Mouse (Mus musculus) midbrain, embryonic 13.5 days (tissue): Measurements from ENCODE around the gene Tmem218. TPM values are rescaled to one million over a fixed set of nuclear protein-coding genes. Genes with fewer than 3 reads are reported as not detected.

ENCODE experiments used
- ATAC-seq: fragments of 200-750 bp; cut with Nextera tagmentation; 2 replicates; pipeline ENCODE4 v1.8.0; 2017; ENCODE audit warnings: mild to moderate bottlenecking, moderate TSS enrichment, moderate library complexity
- H3K27ac ChIP-seq: fragments of 300-500 bp; sonication (generic); 2 replicates; pipeline ENCODE4 v1.5.1; 2015; ENCODE audit warnings: inconsistent platforms, mild to moderate bottlenecking, moderate library complexity
- H3K27me3 ChIP-seq: fragments of 300-500 bp; sonication (generic); 2 replicates; pipeline ENCODE4 v1.6.1; 2015; ENCODE audit warnings: mild to moderate bottlenecking, inconsistent platforms
- H3K36me3 ChIP-seq: fragments of 300-500 bp; sonication (generic); 2 replicates; pipeline ENCODE4 v1.6.1; 2015; ENCODE audit warnings: mild to moderate bottlenecking, inconsistent platforms
- H3K4me1 ChIP-seq: fragments of 300-500 bp; sonication (generic); replicated peaks from 2 replicates; pipeline ENCODE4 v1.6.1; 2015; ENCODE audit warnings: inconsistent platforms
- H3K4me2 ChIP-seq: fragments of 300-500 bp; sonication (generic); replicated peaks from 2 replicates; pipeline ENCODE4 v1.6.1; 2015; ENCODE audit warnings: moderate library complexity, mild to moderate bottlenecking, inconsistent platforms
- H3K4me3 ChIP-seq: fragments of 300-500 bp; sonication (generic); replicated peaks from 2 replicates; pipeline ENCODE4 v1.5.1; 2015; ENCODE audit warnings: mild to moderate bottlenecking, inconsistent platforms
- H3K9ac ChIP-seq: fragments of 300-500 bp; sonication (generic); replicated peaks from 2 replicates; pipeline ENCODE4 v1.6.1; 2015; ENCODE audit warnings: mild to moderate bottlenecking, inconsistent platforms
- H3K9me3 ChIP-seq: fragments of 300-500 bp; sonication (generic); 2 replicates; pipeline ENCODE4 v1.6.1; 2016; ENCODE audit warnings: mild to moderate bottlenecking, inconsistent platforms
- WGBS: fragments of 180-500 bp; shearing (Covaris S2); methylation state at CpG from one replicate; pipeline ENCODE4 v1.1.7; 2015; 5-methylcytosine and 5-hydroxymethylcytosine counted together
- polyA plus RNA-seq: library from polyadenylated mRNA; unstranded; fragments of >200 nt; fragmentation: Nextera tagmentation; extraction: Ambion mirVana; gene quantifications from 2 replicates; pipeline ENCODE4 v1.2.1, GENCODE M21; 2015

Gene Tmem218
- polyA plus RNA-seq, 1 experiment from 2014 or later: 12.7 TPM

- Histone ChIP-seq H3K9ac (no peak overlapping the region), H3K27me3 (no peaks in the 10 kb centered on the region), H3K4me3 (no peak overlapping the region), H3K36me3 (no peaks in the 10 kb centered on the region), H3K4me2 (no peak overlapping the region), H3K27ac (no peak overlapping the region), H3K4me1 (0 out of 2 replicates have a peak, but pooled peaks cover 2% of the 10 kb centered on the region), H3K9me3 (no peaks in the 10 kb centered on the region)
- ATAC-seq: no peak
- 69% methylated on average over 4 of the region's 4 CpGs for WGBS
Observed at GRCm38 (mm10) chr9:37235951-37236737, 28.1 kb downstream of the Tmem218 start.

- WGBS: 89% methylated on average over 3 of the region's 3 CpGs
- Histone ChIP-seq H3K36me3 (no peaks in the 10 kb centered on the region), H3K9ac (no peak overlapping the region)
Observed at GRCm38 (mm10) chr9:37242764-37243163, 34.7 kb downstream of the Tmem218 start.

GRCm38 (mm10) chr9:37244600-37244999 lies 36.6 kb downstream of the Tmem218 start:
- H3K27me3 ChIP-seq: no peaks in the 10 kb centered on the region
- no peak overlapping the region for H3K27ac ChIP-seq
- H3K4me3 ChIP-seq: no peak overlapping the region
- WGBS: 86% methylated on average over 1 of the region's 1 CpGs
- peaks cover 4% of the 10 kb centered on the region; the same call in 1 of the 2 replicates for H3K4me1 ChIP-seq
- no peak overlapping the region for H3K4me2 ChIP-seq
- no peaks in the 10 kb centered on the region for H3K9me3 ChIP-seq
- no peak for ATAC-seq
- no peaks in the 10 kb centered on the region for H3K36me3 ChIP-seq
- no peak overlapping the region for H3K9ac ChIP-seq

More at GRCm38 (mm10) chr9:37242764-37243163, 34.7 kb downstream of the Tmem218 start:
- H3K4me3 ChIP-seq: no peak overlapping the region
- no peak for ATAC-seq
- H3K4me2 ChIP-seq: no peak overlapping the region
- no peaks in the 10 kb centered on the region for H3K9me3 ChIP-seq
- H3K4me1 ChIP-seq: no peaks in the 10 kb centered on the region
- no peaks in the 10 kb centered on the region for H3K27me3 ChIP-seq
- H3K27ac ChIP-seq: no peak overlapping the region

GRCm38 (mm10) chr9:37245404-37245803 lies 37.4 kb downstream of the Tmem218 start:
- no peak overlapping the region for H3K4me3 ChIP-seq
- peaks cover 4% of the 10 kb centered on the region; the same call in 1 of the 2 replicates for H3K4me1 ChIP-seq
- no peak overlapping the region for H3K9ac ChIP-seq
- no peak overlapping the region for H3K4me2 ChIP-seq
- WGBS: 76% methylated on average over 2 of the region's 2 CpGs
- H3K27ac ChIP-seq: no peak overlapping the region
- no peaks in the 10 kb centered on the region for H3K9me3 ChIP-seq
- no peaks in the 10 kb centered on the region for H3K36me3 ChIP-seq
- no peaks in the 10 kb centered on the region for H3K27me3 ChIP-seq
- no peak for ATAC-seq

- ATAC-seq: no peak
- Histone ChIP-seq H3K4me3 (no peak overlapping the region), H3K27me3 (no peaks in the 10 kb centered on the region), H3K9ac (no peak overlapping the region), H3K27ac (no peak overlapping the region), H3K4me2 (no peak overlapping the region), H3K4me1 (peaks cover 4% of the 10 kb centered on the region; the same call in 1 of the 2 replicates), H3K36me3 (no peaks in the 10 kb centered on the region), H3K9me3 (no peaks in the 10 kb centered on the region)
- WGBS: 93% methylated on average over 1 of the region's 1 CpGs
Observed at GRCm38 (mm10) chr9:37245810-37246209, 37.8 kb downstream of the Tmem218 start.

- Histone ChIP-seq H3K36me3 (no peaks in the 10 kb centered on the region), H3K4me1 (peaks cover 4% of the 10 kb centered on the region; the same call in 1 of the 2 replicates), H3K27me3 (no peaks in the 10 kb centered on the region), H3K9ac (no peak overlapping the region), H3K9me3 (no peaks in the 10 kb centered on the region), H3K4me2 (no peak overlapping the region), H3K27ac (no peak overlapping the region), H3K4me3 (no peak overlapping the region)
- no peak for ATAC-seq
Observed at GRCm38 (mm10) chr9:37247429-37247828, 39.4 kb downstream of the Tmem218 start.

- H3K9ac ChIP-seq: no peak overlapping the region
- H3K27ac ChIP-seq: no peak overlapping the region
- H3K36me3 ChIP-seq: no peaks in the 10 kb centered on the region
- H3K27me3 ChIP-seq: no peaks in the 10 kb centered on the region
- ATAC-seq: peak; percentile 48; the same call in 1 of the 2 replicates
- H3K9me3 ChIP-seq: no peaks in the 10 kb centered on the region
- no peak overlapping the region for H3K4me2 ChIP-seq
- H3K4me1 ChIP-seq: peaks cover 4% of the 10 kb centered on the region; the same call in 1 of the 2 replicates
- WGBS: 64% methylated on average over 3 of the region's 3 CpGs
- no peak overlapping the region for H3K4me3 ChIP-seq
Observed at GRCm38 (mm10) chr9:37248381-37248906, 40.4 kb downstream of the Tmem218 start.

GRCm38 (mm10) chr9:37249976-37250375 lies 42.0 kb downstream of the Tmem218 start:
- no peak overlapping the region for H3K9ac ChIP-seq
- peaks cover 9% of the 10 kb centered on the region for H3K4me1 ChIP-seq
- H3K36me3 ChIP-seq: no peaks in the 10 kb centered on the region
- 93% methylated on average over 3 of the region's 3 CpGs for WGBS
- no peaks in the 10 kb centered on the region for H3K9me3 ChIP-seq
- ATAC-seq: no peak
- H3K27me3 ChIP-seq: peaks cover 8% of the 10 kb centered on the region
- no peak overlapping the region for H3K27ac ChIP-seq
- H3K4me3 ChIP-seq: no peak overlapping the region
- H3K4me2 ChIP-seq: no peak overlapping the region

GRCm38 (mm10) chr9:37250631-37251030 lies 42.6 kb downstream of the Tmem218 start:
- Histone ChIP-seq H3K27ac (no peak overlapping the region), H3K36me3 (no peaks in the 10 kb centered on the region), H3K27me3 (peaks cover 12% of the 10 kb centered on the region), H3K4me3 (no peak overlapping the region), H3K9me3 (no peaks in the 10 kb centered on the region), H3K9ac (no peak overlapping the region), H3K4me2 (no peak overlapping the region), H3K4me1 (peaks cover 16% of the 10 kb centered on the region)
- ATAC-seq: no peak
- WGBS: 87% methylated on average over 6 of the region's 6 CpGs

- 20% methylated on average over 6 of the region's 6 CpGs for WGBS
- peak; percentile 41; the same call in 1 of the 2 replicates for ATAC-seq
- H3K4me3 ChIP-seq: peak overlapping the region; percentile 41
Observed at GRCm38 (mm10) chr9:37254531-37255110, 46.6 kb downstream of the Tmem218 start.

GRCm38 (mm10) chr9:37255149-37255888 lies 47.3 kb downstream of the Tmem218 start, which contains the start of gene Slc37a2:
Slc37a2 (minus strand) TSS chr9:37255738.
- H3K9ac ChIP-seq: peak within 1 kb of the TSS; percentile 62
- peak within 1 kb of the TSS; percentile 41 for H3K4me3 ChIP-seq
- H3K27me3 ChIP-seq: peaks cover 20% of the 10 kb centered on the region
- H3K27ac ChIP-seq: no peak within 1 kb of the TSS
- ATAC-seq: peak; percentile 75
- WGBS: 3% methylated on average over 38 of the region's 38 CpGs
- peak within 1 kb of the TSS; percentile 84 for H3K4me2 ChIP-seq
- no peaks in the 10 kb centered on the region for H3K9me3 ChIP-seq
- no peaks in the 10 kb centered on the region for H3K36me3 ChIP-seq
- peaks cover 13% of the 10 kb centered on the region for H3K4me1 ChIP-seq

More at GRCm38 (mm10) chr9:37254531-37255110, 46.6 kb downstream of the Tmem218 start:
- Histone ChIP-seq H3K4me2 (peak overlapping the region; percentile 84), H3K9me3 (no peaks in the 10 kb centered on the region), H3K27me3 (peaks cover 20% of the 10 kb centered on the region), H3K9ac (no peak overlapping the region), H3K36me3 (no peaks in the 10 kb centered on the region), H3K27ac (no peak overlapping the region), H3K4me1 (peaks cover 13% of the 10 kb centered on the region)

GRCm38 (mm10) chr9:37255889-37256225 lies 47.8 kb downstream of the Tmem218 start:
- Histone ChIP-seq H3K4me2 (peak overlapping the region; percentile 84), H3K27ac (no peak overlapping the region), H3K9me3 (no peaks in the 10 kb centered on the region), H3K36me3 (no peaks in the 10 kb centered on the region), H3K4me3 (peak overlapping the region; percentile 41), H3K9ac (no peak overlapping the region), H3K4me1 (peaks cover 13% of the 10 kb centered on the region), H3K27me3 (peaks cover 20% of the 10 kb centered on the region)
- WGBS: 39% methylated on average over 7 of the region's 7 CpGs
- peak; percentile 55 for ATAC-seq
